Mouse (Mus musculus): ENCODE results near the gene Txlna. TPM values are rescaled to one million over a fixed set of nuclear protein-coding genes. Genes with fewer than 3 reads are reported as not detected.

The Txlna gene
- total and polyA plus RNA-seq, 3 experiments, result 51.8 to 64.7 (median 52.2) TPM

- H3K27ac ChIP-seq (ENCODE audit: insufficient read depth, low read depth), result peak within 1 kb of the TSS; percentile 80
- dilution Hi-C loops (cut with MboI; ENCODE audit: extremely low pct_ligation_motif_present, extremely low pct_unique_long_range_greater_than_20kb, low sequenced_read_pairs), result no loop called here
- DNase-seq (ENCODE audit: extremely low read depth), result peak; percentile 81
Measured at GRCm38 (mm10) chr4:129672083-129672877, 31.4 kb upstream of the Txlna start, which contains the start of gene Kpna6. Gene Kpna6 (minus strand): TSS chr4:129672767.

GRCm38 (mm10) chr4:129671491-129672082 lies 30.7 kb upstream of the Txlna start:
- dilution Hi-C loops (cut with MboI; ENCODE audit: extremely low pct_ligation_motif_present, extremely low pct_unique_long_range_greater_than_20kb, low sequenced_read_pairs), result no loop called here
- Histone ChIP-seq H3K9me3 (replicated peaks; ENCODE audit: low read length) (no peaks in the 10 kb centered on the region), H3K9ac (ENCODE audit: insufficient read depth, low read depth) (peak overlapping the region; percentile 96), H3K4me3 (replicated peaks in 1 of 3; ENCODE audit: low read depth in 2 of 3, low read length in 2 of 3, poor library complexity in 1 of 3) (peak overlapping the region; percentile 85 to 95 (median 89)), H3K4me2 (ENCODE audit: insufficient read depth, low read depth, poor library complexity, severe bottlenecking) (peak overlapping the region; percentile 83), H3K79me2 (replicated peaks; ENCODE audit: control insufficient read depth, extremely low read depth, insufficient read depth, poor library complexity, severe bottlenecking) (peaks cover 36% of the 10 kb centered on the region), H3K4me1 (ENCODE audit: control insufficient read depth in 1 of 2, insufficient read depth in 2 of 2) (peaks cover 3 to 19% of the 10 kb centered on the region in 2 experiments; a peak in 3 of 4 replicates), H3K36me3 (replicated peaks in 1 of 2; ENCODE audit: control insufficient read depth in 1 of 2, insufficient read depth in 1 of 2, low read length in 1 of 2) (peaks cover 7 to 30% of the 10 kb centered on the region in 2 experiments), H3K27ac (ENCODE audit: insufficient read depth, low read depth) (no peak overlapping the region), H3K27me3 (replicated peaks) (no peaks in the 10 kb centered on the region)
- DNase-seq (ENCODE audit: extremely low read depth), result peak; percentile 67
- in situ Hi-C loops (cut with MboI; ENCODE audit: low pct_ligation_motif_present, low pct_unique_long_range_greater_than_20kb, low sequenced_read_pairs), result no loop called here
- TF ChIP-seq HCFC1 (IDR thresholded peaks at IDR 0.05; ENCODE audit: low read depth, low read length) (no peak), E2F4 (IDR thresholded peaks at IDR 0.05; ENCODE audit: insufficient replicate concordance, low read depth, low read length) (no peak), CTCF (conservative IDR thresholded peaks at IDR 0.05 in 1 of 2, IDR thresholded peaks at IDR 0.05 in 1 of 2; ENCODE audit: low read depth in 2 of 2, low read length in 2 of 2) (peak; percentile 76 to 82), TBP (conservative IDR thresholded peaks at IDR 0.05; ENCODE audit: low read depth, low read length) (no peak), CHD2 (IDR thresholded peaks at IDR 0.05; ENCODE audit: low read length) (peak; percentile 29; the same call in 1 of the 2 replicates), MYC (IDR thresholded peaks at IDR 0.05; ENCODE audit: low read depth, low read length) (0 out of 2 replicates have a peak, but pooled peaks have one; percentile 27), RCOR1 (conservative IDR thresholded peaks at IDR 0.05; ENCODE audit: low read depth, low read length) (0 out of 2 replicates have a peak, but pooled peaks have one; percentile 34), MAX (IDR thresholded peaks at IDR 0.05; ENCODE audit: low read length) (0 out of 2 replicates have a peak, but pooled peaks have one; percentile 28), PAX5 (IDR thresholded peaks at IDR 0.05; ENCODE audit: low read length) (no peak), ZKSCAN1 (IDR thresholded peaks at IDR 0.05; ENCODE audit: borderline replicate concordance, low read depth, low read length) (no peak), BHLHE40 (IDR thresholded peaks at IDR 0.05; ENCODE audit: low read depth, low read length) (peak; percentile 56), MAZ (IDR thresholded peaks at IDR 0.05; ENCODE audit: low read depth, low read length) (peak; percentile 58; the same call in 1 of the 2 replicates), SMC3 (IDR thresholded peaks at IDR 0.05; ENCODE audit: low read depth, low read length) (peak; percentile 31), SIN3A (IDR thresholded peaks at IDR 0.05; ENCODE audit: low read length) (peak; percentile 55), POLR2A (IDR thresholded peaks at IDR 0.05; ENCODE audit: low read depth, low read length) (no peak), KAT2A (IDR thresholded peaks at IDR 0.05; ENCODE audit: insufficient replicate concordance, low read length) (0 out of 2 replicates have a peak, but pooled peaks have one; percentile 27), RAD21 (IDR thresholded peaks at IDR 0.05; ENCODE audit: low read depth, low read length) (peak; percentile 25), EP300 (IDR thresholded peaks at IDR 0.05; ENCODE audit: low read length) (0 out of 2 replicates have a peak, but pooled peaks have one; percentile 46), MXI1 (IDR thresholded peaks at IDR 0.05; ENCODE audit: low read depth, low read length) (peak; percentile 45; the same call in 1 of the 2 replicates)

More at GRCm38 (mm10) chr4:129672083-129672877, 31.4 kb upstream of the Txlna start, which contains the start of gene Kpna6:
- TF ChIP-seq POLR2A (IDR thresholded peaks at IDR 0.05; ENCODE audit: low read depth, low read length) (peak; percentile 76), USF1 (IDR thresholded peaks at IDR 0.05; ENCODE audit: low read depth, low read length) (no peak), SIN3A (IDR thresholded peaks at IDR 0.05; ENCODE audit: low read length) (peak; percentile 90; the same call in 1 of the 2 replicates), ZKSCAN1 (IDR thresholded peaks at IDR 0.05; ENCODE audit: borderline replicate concordance, low read depth, low read length) (no peak), MYC (IDR thresholded peaks at IDR 0.05; ENCODE audit: low read depth, low read length) (peak; percentile 67; the same call in 1 of the 2 replicates), TCF12 (IDR thresholded peaks at IDR 0.05; ENCODE audit: low read depth, low read length) (peak; percentile 64), MAFK (IDR thresholded peaks at IDR 0.05; ENCODE audit: insufficient replicate concordance, low read length) (no peak), KAT2A (IDR thresholded peaks at IDR 0.05; ENCODE audit: insufficient replicate concordance, low read length) (0 out of 2 replicates have a peak, but pooled peaks have one; percentile 64), JUND (conservative IDR thresholded peaks at IDR 0.05; ENCODE audit: low read depth, low read length) (no peak), IRF4 (IDR thresholded peaks at IDR 0.05; ENCODE audit: low read depth, low read length) (peak; percentile 54; the same call in 1 of the 2 replicates), UBTF (IDR thresholded peaks at IDR 0.05; ENCODE audit: low read depth, low read length) (peak; percentile 53; the same call in 1 of the 2 replicates), POLR2AphosphoS2 (IDR thresholded peaks at IDR 0.05; ENCODE audit: low read depth, low read length) (peak; percentile 45; the same call in 1 of the 2 replicates), ZMIZ1 (IDR thresholded peaks at IDR 0.05; ENCODE audit: low read depth, low read length) (peak; percentile 61; the same call in 1 of the 2 replicates), NELFE (IDR thresholded peaks at IDR 0.05; ENCODE audit: low read depth, low read length) (peak; percentile 50; the same call in 1 of the 2 replicates), MXI1 (IDR thresholded peaks at IDR 0.05; ENCODE audit: low read depth, low read length) (peak; percentile 67), HCFC1 (IDR thresholded peaks at IDR 0.05; ENCODE audit: low read depth, low read length) (peak; percentile 86), MAZ (IDR thresholded peaks at IDR 0.05; ENCODE audit: low read depth, low read length) (0 out of 2 replicates have a peak, but pooled peaks have one; percentile 19), EP300 (IDR thresholded peaks at IDR 0.05; ENCODE audit: low read length) (no peak), CHD1 (IDR thresholded peaks at IDR 0.05; ENCODE audit: low read depth, low read length) (peak; percentile 68; the same call in 1 of the 2 replicates), NRF1 (IDR thresholded peaks at IDR 0.05; ENCODE audit: low read depth, low read length) (peak; percentile 68), ELF1 (IDR thresholded peaks at IDR 0.05; ENCODE audit: low read depth, low read length) (peak; percentile 63), SMC3 (IDR thresholded peaks at IDR 0.05; ENCODE audit: low read depth, low read length) (no peak), MEF2A (IDR thresholded peaks at IDR 0.05; ENCODE audit: borderline replicate concordance, low read depth, low read length) (peak; percentile 60), MAX (IDR thresholded peaks at IDR 0.05; ENCODE audit: low read length) (peak; percentile 79), ZNF384 (IDR thresholded peaks at IDR 0.05; ENCODE audit: low read depth, low read length) (no peak), RAD21 (IDR thresholded peaks at IDR 0.05; ENCODE audit: low read depth, low read length) (no peak)
- in situ Hi-C loops (cut with MboI; ENCODE audit: low pct_ligation_motif_present, low pct_unique_long_range_greater_than_20kb, low sequenced_read_pairs), result no loop called here
- Histone ChIP-seq H3K9ac (ENCODE audit: insufficient read depth, low read depth) (peak within 1 kb of the TSS; percentile 96), H3K27me3 (replicated peaks) (no peaks in the 10 kb centered on the region), H3K4me3 (replicated peaks in 1 of 3; ENCODE audit: low read depth in 2 of 3, low read length in 2 of 3, poor library complexity in 1 of 3) (peak within 1 kb of the TSS; percentile 85 to 95 (median 89)), H3K79me2 (replicated peaks; ENCODE audit: control insufficient read depth, extremely low read depth, insufficient read depth, poor library complexity, severe bottlenecking) (peaks cover 35% of the 10 kb centered on the region), H3K4me1 (ENCODE audit: control insufficient read depth in 1 of 2, insufficient read depth in 2 of 2) (peaks cover 3 to 19% of the 10 kb centered on the region in 2 experiments; a peak in 3 of 4 replicates), H3K36me3 (replicated peaks in 1 of 2; ENCODE audit: control insufficient read depth in 1 of 2, insufficient read depth in 1 of 2, low read length in 1 of 2) (peaks cover 7 to 32% of the 10 kb centered on the region in 2 experiments), H3K4me2 (ENCODE audit: insufficient read depth, low read depth, poor library complexity, severe bottlenecking) (peak within 1 kb of the TSS; percentile 83), H3K9me3 (replicated peaks; ENCODE audit: low read length) (no peaks in the 10 kb centered on the region)

Data from CH12.LX (cell line).